Mouse (Mus musculus) adrenal gland, postnatal 36 days (tissue): Measurements from ENCODE around the gene Ubash3a. TPM values are rescaled to one million over a fixed set of nuclear protein-coding genes. Genes with fewer than 3 reads are reported as not detected.

Source experiments
- DNase-seq, 2 experiments: peaks; one replicate each; pipeline ENCODE4 v3.0.0; 2021; ENCODE audit warnings: mixed read lengths in 1 of 2
- total RNA-seq, 2 experiments: library from RNA; stranded (reverse); gene quantifications; 2 replicates each; pipeline ENCODE4 v1.2.3; 2021

Ubash3a gene
- total RNA-seq, 2 experiments from 2014 or later = 0.07 TPM; not detected in 1

GRCm38 (mm10) chr17:31216068-31216955, 8.6 kb downstream of the Ubash3a start:
- DNase-seq = peak; percentile 37 to 49

DNA sequence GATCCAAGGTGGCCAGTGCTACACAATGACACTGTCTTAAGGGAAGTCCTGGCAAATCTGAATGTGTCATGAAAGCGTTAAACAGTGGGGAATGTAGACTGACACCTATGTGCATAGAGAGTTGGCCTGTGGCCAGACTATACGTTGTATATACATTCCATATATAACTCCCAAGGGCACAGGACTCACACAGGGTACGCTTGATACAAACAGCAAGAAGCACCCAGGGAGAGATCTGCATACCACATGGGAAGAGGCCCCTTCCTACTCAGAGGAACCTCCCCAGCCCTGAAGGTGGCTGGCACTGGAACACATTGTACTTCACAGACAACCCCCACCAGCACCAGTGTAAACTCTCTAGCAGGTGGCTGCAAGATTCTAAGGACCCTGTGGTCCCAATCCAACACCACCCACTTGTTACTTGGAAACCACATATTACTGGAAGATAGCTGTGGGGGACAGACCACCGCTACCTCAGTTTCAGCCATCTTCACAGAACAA, 15.2 kb downstream of the Ubash3a start:
- no peak for DNase-seq

DNA sequence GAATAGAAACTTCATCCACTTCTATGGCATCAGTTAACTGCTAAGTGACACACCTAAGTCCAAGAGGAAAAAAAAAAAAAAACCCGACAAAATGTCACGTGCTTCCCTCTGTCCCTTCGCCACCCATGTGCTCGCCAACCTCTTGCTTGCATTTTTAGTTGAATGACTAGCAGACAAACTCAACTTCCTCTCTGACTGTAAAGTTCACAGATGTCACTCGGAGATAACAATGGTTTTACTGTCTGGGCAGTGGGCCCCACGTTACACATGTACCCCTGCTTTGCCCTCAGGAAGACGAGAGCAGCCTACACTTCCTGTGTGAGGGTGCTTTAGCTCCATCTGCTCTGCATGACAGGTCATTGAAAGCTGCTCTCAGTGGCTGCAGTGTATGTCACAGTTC, 16.2 kb downstream of the Ubash3a start:
- no peak for DNase-seq

DNA sequence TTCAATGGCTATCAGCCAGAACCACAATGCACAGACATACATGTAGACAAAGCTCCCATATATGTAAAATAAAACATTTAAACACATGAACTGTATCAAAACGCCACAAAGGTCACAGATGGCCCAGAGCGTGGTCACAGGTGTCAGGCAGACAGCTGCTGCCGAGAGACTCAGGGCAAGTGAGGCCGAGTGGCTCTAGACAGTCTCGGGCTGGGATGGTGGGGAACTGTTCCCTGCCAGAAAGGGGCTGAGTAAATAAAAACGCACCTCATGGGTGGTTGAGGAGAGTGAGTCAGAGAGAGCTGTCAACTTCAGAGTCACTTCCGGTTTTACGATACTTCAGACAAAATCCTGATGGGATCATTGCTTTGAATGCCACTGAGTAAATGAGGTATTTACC, 16.9 kb downstream of the Ubash3a start:
- no peak for DNase-seq

GRCm38 (mm10) chr17:31226368-31226767, 18.7 kb downstream of the Ubash3a start:
- no peak for DNase-seq

GRCm38 (mm10) chr17:31226931-31227330, 19.3 kb downstream of the Ubash3a start:
- no peak for DNase-seq

GRCm38 (mm10) chr17:31231780-31232179, 24.1 kb downstream of the Ubash3a start:
- DNase-seq = no peak

DNA sequence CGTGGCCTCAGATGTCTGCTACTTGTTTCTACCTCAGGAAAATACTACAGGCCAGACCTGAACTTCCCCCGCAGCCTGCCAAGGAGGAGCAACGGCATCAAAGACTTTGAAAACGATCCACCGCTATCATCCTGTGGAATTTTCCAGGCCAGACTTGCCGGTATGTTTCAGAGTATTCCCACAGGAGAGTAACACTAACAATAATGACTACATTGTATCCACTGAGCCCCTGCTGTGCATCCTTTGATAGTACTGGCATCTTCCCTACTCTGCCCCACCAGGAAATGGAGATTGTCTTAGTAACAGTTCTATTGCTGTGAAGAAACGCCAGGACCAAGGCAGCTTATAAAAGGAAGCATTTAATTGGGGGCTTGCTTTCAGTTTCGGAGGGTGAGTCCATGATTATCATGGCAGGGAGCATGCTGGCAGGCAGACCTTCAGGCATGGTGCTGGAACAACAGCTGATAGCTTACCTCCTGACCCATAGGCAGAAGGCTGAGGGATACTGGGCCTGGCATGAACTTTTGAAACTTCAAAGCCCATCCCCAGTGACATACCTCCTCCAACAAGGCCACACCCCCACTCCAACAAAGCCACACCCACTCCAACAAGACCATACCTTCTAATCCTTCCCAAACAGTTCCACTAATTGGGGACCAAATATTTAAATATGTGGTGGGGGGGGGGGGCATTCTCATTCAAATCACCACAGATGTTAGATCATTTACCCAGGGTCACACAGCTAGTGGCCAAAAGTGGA, 24.8 kb downstream of the Ubash3a start:
- peak in 1 of 2 experiments; percentile 19 for DNase-seq

DNA sequence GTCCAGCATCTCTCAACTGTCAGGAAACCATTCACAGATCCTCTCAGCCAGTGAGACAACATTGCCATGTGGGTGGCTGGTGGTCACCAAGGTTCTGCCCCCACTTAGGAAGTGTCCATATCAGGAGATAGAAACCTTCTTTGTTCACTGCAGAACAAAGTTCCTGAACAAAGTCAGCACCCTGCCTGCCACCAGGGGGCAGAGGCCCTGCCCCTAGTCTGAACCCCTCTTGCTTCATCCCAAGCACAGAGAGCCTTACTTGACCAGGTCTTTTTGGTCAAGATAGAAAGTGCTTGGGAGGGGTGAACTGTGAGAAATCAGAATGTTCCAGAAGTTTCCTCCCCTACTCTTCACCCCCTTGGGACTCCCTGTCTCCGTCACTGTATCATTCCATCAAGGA, 28.2 kb downstream of the Ubash3a start:
- DNase-seq = no peak

DNA sequence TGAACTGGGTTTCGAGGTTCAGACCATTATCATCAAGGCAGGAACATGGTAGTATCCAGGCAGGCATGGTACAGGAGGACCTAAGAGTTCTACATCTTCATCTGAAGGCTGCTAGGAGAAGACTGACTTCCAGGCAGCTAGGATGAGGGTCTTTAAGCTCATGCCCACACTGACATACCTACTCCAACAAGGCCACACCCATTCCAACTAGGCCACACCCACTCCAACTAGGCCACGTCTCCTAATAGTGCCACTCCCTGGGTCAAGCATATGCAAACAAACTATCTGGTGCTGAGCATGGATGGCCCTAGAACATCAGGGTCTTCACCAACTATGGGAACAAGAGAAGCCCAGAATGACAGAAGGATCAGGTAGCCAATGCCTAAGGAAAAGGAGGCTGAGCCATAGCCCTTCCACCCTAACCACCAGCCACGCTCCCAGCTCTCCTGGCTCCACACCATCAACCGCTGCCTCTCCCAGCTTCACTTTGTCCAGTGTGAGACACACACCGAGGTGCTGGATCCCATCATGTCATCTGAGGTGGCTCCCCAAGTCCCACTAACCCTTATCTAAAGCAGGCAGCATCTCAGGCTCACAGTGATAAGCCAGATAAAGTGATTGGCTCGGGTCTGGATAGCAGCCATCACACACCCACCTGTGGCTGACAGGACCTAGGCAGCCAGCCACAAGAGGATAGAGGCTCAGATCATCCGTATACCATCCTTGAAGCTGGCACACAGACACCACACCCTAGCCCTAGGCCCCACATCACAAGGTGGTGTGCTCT, 30.8 kb downstream of the Ubash3a start:
- no peak for DNase-seq

GRCm38 (mm10) chr17:31241156-31241555, 33.5 kb downstream of the Ubash3a start:
- no peak for DNase-seq

GRCm38 (mm10) chr17:31242764-31243163, 35.1 kb downstream of the Ubash3a start:
- DNase-seq = peak; percentile 34 to 59

- DNase-seq = no peak
Measured at GRCm38 (mm10) chr17:31245321-31245720, 37.6 kb downstream of the Ubash3a start.

DNA sequence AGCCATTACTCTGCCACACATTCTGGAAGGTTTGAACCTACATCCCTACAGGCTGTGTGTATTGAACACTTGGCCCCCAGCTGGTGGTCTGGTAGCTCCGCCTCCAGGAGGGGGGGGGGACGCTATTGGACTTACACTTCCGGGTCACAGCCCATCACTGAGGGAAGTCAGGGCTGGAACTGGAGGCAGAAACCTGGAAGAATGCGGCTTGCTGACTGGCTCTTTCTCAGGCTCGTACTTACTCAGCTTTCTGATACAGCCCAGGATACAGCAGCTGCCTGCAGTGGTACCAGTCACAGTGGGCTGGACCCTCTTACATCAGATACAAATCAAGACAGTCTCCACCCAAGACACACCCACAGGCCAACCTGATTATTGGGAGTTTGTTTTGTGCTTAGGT, 39.5 kb downstream of the Ubash3a start:
- no peak for DNase-seq

DNA sequence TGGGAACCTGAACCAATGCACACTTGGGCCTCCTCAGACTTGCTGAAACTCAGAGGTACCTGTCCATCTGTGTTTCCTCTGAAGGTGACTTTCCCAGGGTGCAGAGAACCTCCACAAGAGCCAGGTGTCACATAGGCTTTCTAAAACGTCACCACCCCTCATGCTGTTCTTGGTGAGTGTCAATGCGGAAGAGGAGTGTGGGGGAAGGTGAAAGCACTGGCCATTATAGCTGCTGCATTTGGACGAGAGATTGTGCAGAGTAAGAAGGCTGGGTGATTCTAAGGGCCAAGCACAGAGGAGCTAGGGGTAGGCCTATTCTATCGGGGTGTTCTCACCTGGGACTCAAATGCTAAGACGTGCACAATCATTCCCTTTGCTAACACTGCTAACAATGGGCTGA, 46.3 kb downstream of the Ubash3a start:
- DNase-seq = no peak

DNA sequence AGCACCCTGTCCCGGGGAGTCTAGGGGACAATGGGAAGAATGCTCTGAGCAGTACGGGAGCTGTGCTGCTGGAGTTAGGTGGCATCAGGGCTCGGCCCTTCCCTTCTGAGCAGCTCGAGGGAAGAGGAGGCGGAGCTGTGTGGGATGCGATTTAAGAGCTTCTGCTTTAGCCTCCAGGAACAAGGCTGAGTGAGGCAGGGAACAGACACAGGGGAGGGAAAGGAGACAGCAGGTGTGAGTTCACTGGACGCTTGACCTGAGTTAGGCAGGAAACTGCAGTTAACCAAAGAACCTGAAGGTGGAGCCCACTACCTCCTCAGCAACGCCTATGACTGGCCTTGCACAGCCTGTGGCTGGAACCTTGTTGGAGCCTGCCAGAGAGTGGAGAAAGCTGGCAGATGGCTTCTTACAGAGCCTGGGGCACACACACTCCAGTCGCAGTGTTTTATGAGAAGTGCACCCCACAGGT, 46.8 kb downstream of the Ubash3a start:
- peak; percentile 86 to 89 for DNase-seq

DNA sequence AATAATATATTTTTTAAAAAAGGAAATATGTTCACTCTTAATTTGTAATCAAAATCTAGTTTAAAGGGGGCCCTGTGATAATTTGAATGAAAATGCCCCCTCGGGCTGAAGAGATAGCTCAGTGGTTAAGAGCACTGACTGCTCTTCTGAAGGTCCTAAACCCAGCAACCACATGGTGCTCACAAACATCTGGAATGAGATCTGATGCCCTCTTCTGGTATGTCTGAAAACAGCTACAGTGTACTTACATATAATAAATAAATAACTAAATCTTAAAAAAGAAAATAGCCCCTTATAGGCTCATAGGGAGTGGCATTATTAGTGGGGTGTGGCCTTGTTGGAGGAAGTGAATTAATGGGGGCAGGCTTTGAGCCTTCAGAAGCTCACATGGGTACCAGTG, 49.5 kb downstream of the Ubash3a start:
- no peak for DNase-seq

- DNase-seq = no peak
Measured at GRCm38 (mm10) chr17:31257898-31258297, 50.2 kb downstream of the Ubash3a start.

DNA sequence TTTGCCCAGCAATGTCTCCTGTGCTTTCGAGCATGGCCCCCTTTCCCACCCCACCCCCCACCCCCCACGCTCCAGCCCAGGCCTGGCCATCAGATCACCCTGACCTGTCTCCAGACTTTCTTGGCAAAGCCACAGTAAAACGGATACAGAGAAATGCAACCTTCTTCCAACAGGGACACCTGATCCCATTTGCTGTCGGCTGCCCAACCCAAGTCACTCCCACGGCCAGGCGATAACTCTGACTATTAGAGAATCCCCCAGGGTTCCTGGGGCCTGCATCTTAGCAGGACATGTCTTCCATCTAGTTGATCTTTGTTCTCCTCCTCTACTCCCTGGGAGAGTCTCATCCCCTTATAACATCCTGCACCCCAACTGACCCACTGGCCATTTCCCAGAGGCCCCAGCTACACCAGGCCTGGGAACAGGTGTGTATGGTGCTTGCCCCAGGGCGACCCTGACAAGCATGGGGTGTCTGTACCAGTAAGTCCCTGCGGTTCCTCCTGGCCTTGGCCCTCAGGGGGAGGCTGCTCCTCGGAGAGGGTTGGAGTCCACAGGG, 50.7 kb downstream of the Ubash3a start:
- DNase-seq = no peak

- DNase-seq = no peak
Measured at GRCm38 (mm10) chr17:31259145-31259544, 51.5 kb downstream of the Ubash3a start.

DNA sequence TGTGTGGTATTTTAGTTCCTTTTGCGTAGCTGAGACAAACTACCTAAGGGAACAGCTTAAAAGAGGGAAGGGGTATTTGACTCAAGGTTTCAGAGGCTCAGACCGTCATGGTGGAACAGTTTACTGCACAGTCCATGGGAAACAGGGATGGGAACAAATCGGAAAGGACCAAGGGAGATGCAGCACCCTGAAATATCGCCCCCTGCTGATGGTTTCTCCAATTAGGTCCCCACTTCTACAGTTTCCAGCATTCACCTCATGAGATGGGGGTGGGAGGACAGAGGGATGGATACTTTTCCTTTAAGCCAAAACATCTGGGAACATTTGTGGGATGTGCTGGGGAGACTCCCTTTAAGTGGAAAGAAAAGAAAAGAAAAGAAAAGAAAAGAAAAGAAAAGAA, 52.2 kb downstream of the Ubash3a start:
- DNase-seq = peak in 1 of 2 experiments; percentile 39

DNA sequence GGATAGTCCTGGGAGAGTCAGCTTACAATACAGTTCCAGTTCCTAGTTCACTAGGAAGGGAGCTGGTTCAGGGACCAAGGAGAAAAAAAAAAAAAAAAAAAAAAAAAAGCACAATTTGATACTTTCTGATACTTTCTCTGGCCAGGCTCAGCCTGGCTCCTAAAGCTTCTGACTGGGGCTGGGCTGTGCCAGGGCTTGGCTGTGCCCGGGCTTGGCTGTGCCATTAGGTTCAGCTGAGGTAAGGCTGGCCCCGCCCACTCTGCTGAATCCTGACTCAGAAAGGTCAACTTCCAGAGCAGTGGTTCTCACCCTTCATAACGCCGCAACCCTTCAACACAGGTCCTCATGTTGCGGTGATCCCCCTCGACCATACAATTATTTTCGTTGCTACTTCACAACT, 52.8 kb downstream of the Ubash3a start:
- peak; percentile 97 for DNase-seq
